ENCODE assay signal across 8 mouse cellular contexts in the genomic region with DNA sequence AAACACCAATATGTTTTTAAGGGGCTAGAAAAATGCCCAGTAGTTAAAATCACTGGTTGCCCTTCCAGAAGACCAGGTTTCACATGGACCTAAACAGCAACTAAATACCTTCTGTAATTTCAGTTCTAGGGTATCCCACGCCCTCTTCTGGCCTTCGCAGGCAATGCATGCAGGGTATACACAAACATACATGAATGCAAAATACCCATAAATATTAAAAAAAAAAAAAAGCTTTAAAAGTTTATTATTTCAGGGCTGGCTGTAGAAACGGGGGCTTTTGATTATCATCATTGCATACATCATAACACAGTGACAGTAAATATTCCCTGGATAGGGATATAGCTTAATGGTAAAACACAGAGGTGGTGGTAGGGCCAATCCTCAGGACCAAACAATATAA. TPM values are rescaled to one million over a fixed set of nuclear protein-coding genes. Genes with fewer than 3 reads are reported as not detected.
DNase-seq lines count a peak whose midpoint lies in the region; ATAC-seq and TF ChIP-seq lines count a peak whose summit lies in the region.

No protein-coding gene starts in this region.

- DNase-seq in 3134 (ENCODE audit: extremely low read depth, insufficient read length, low spot score) = peak; percentile 11
- DNase-seq in CD8-positive naive resting alpha-beta T cell, adult 2 months (ENCODE audit: low read depth in 2 of 2, low spot score in 2 of 2) = peak; percentile 45 to 69
- DNase-seq in cerebellum, adult 2 months = peak; percentile 36 to 48
- peak; percentile 39 for DNase-seq in forebrain, postnatal 0 days
- DNase-seq in kidney, adult 2 months = peak; percentile 51
- DNase-seq in lung, embryonic 14.5 days = peak; percentile 79

- H3K4me3 ChIP-seq in cerebellum, adult 2 months (replicated peaks; ENCODE audit: insufficient read depth, low read depth, low read length) = peak overlapping the region; percentile 2
- peak overlapping the region; percentile 98 for H3K4me3 ChIP-seq in forebrain, postnatal 0 days (ENCODE audit: low read depth, low read length)
- no peak overlapping the region for H3K4me3 ChIP-seq in kidney, adult 2 months (ENCODE audit: insufficient read depth, low read depth, low read length)
- peak overlapping the region; percentile 99 for H3K4me3 ChIP-seq in lung, embryonic 14.5 days (ENCODE audit: low read depth, low read length)

- H3K4me1 ChIP-seq in cerebellum, adult 2 months (ENCODE audit: control insufficient read depth, insufficient read depth, low read length) = no peaks in the 10 kb centered on the region; the same call in 1 of the 2 replicates
- peaks cover 12% of the 10 kb centered on the region for H3K4me1 ChIP-seq in forebrain, postnatal 0 days (ENCODE audit: insufficient read depth)
- peaks cover 3% of the 10 kb centered on the region; the same call in 1 of the 2 replicates for H3K4me1 ChIP-seq in kidney, adult 2 months (ENCODE audit: control insufficient read depth, insufficient read depth, low read length)
- H3K4me1 ChIP-seq in lung, embryonic 14.5 days (ENCODE audit: insufficient read depth) = no peaks in the 10 kb centered on the region

- peak; percentile 50; the same call in 1 of the 2 replicates for TF ChIP-seq CTCF in cerebellum, adult 2 months (IDR thresholded peaks at IDR 0.05; ENCODE audit: borderline replicate concordance, insufficient read depth, low read depth, low read length)
- TF ChIP-seq CTCF in forebrain, postnatal 0 days (IDR thresholded peaks at IDR 0.05; ENCODE audit: low read depth) = peak; percentile 62
- TF ChIP-seq CTCF in kidney, adult 2 months (conservative IDR thresholded peaks at IDR 0.05; ENCODE audit: insufficient read depth, insufficient read length, low read depth, low read length) = peak; percentile 58
- peak; percentile 64 for TF ChIP-seq CTCF in lung, embryonic 14.5 days (IDR thresholded peaks at IDR 0.05; ENCODE audit: low read depth)

- no peak overlapping the region for H3K27ac ChIP-seq in cerebellum, adult 2 months (ENCODE audit: insufficient read depth, low read length)
- no peak overlapping the region for H3K27ac ChIP-seq in forebrain, postnatal 0 days (ENCODE audit: low read depth, low read length)
- no peak overlapping the region for H3K27ac ChIP-seq in kidney, adult 2 months (ENCODE audit: insufficient read depth, low read depth, low read length)
- no peak overlapping the region for H3K27ac ChIP-seq in lung, embryonic 14.5 days (ENCODE audit: low read depth)

- H3K9me3 ChIP-seq in forebrain, postnatal 0 days (ENCODE audit: low read length) = no peaks in the 10 kb centered on the region
- H3K9me3 ChIP-seq in lung, embryonic 14.5 days (ENCODE audit: low read depth, low read length) = no peaks in the 10 kb centered on the region

- H3K9ac ChIP-seq in forebrain, postnatal 0 days = no peak overlapping the region
- peak overlapping the region; percentile 98 for H3K9ac ChIP-seq in lung, embryonic 14.5 days

- no peaks in the 10 kb centered on the region for H3K27me3 ChIP-seq in cerebellum, adult 2 months (ENCODE audit: control insufficient read depth, insufficient read depth, low read length)
- no peaks in the 10 kb centered on the region for H3K27me3 ChIP-seq in forebrain, postnatal 0 days (ENCODE audit: insufficient read depth, low read length)
- H3K27me3 ChIP-seq in kidney, adult 2 months (replicated peaks; ENCODE audit: control insufficient read depth, insufficient read depth, low read length) = no peaks in the 10 kb centered on the region
- H3K27me3 ChIP-seq in lung, embryonic 14.5 days (ENCODE audit: insufficient read depth, low read length) = no peaks in the 10 kb centered on the region

- ATAC-seq in forebrain, postnatal 0 days = no peak
- ATAC-seq in lung, embryonic 14.5 days (ENCODE audit: insufficient read depth) = no peak
- ATAC-seq in neutrophil, adult 5-6 weeks (ENCODE audit: extremely low read depth, insufficient number of reproducible peaks, low FRiP score, poor library complexity, severe bottlenecking) = peak; percentile 63
- no peak for ATAC-seq in activated CD4-positive, CD25-positive, alpha-beta regulatory T cell, adult 4 months

- peak overlapping the region; percentile 79 for H3K4me2 ChIP-seq in forebrain, postnatal 0 days (ENCODE audit: low read depth)
- H3K4me2 ChIP-seq in lung, embryonic 14.5 days = peak overlapping the region; percentile 84

- no peak for TF ChIP-seq POLR2A in cerebellum, adult 2 months (IDR thresholded peaks at IDR 0.05; ENCODE audit: borderline replicate concordance, insufficient read depth, low read length)
- TF ChIP-seq POLR2A in kidney, adult 2 months (IDR thresholded peaks at IDR 0.05; ENCODE audit: low read depth, low read length) = no peak

- WGBS in cerebellum, adult 2 months = 15% methylated on average over 3 of the region's 3 CpGs
- WGBS in forebrain, postnatal 0 days = 17% methylated on average over 3 of the region's 3 CpGs
- WGBS in kidney, adult 2 months = 21% methylated on average over 3 of the region's 3 CpGs
- WGBS in lung, embryonic 14.5 days = 6% methylated on average over 3 of the region's 3 CpGs

- H3K36me3 ChIP-seq in forebrain, postnatal 0 days (ENCODE audit: insufficient read depth) = peaks cover 24% of the 10 kb centered on the region
- H3K36me3 ChIP-seq in kidney, adult 2 months (ENCODE audit: control insufficient read depth, insufficient read depth, low read length) = no peaks in the 10 kb centered on the region
- peaks cover 40% of the 10 kb centered on the region for H3K36me3 ChIP-seq in lung, embryonic 14.5 days (ENCODE audit: insufficient read depth)

RNA-seq across cellular contexts. Expression of a gene that starts 1.5 kb away (rescaled TPM):
- polyA plus RNA-seq in cerebellum, adult 2 months (2012; rRNA removed) = 32.2 and 33.9 TPM in 2 replicates
- 41.9 and 56.9 TPM in 2 replicates for total RNA-seq in forebrain, postnatal 0 days (2014; rRNA removed)
- polyA plus RNA-seq in forebrain, postnatal 0 days (2015; fragmentation: Nextera tagmentation; extraction: Ambion mirVana) = 31.0 and 39.1 TPM in 2 replicates
- 7.1 and 10.2 TPM in 2 replicates for polyA plus RNA-seq in kidney, adult 2 months (2012; rRNA removed)
- 82.5 and 85.8 TPM in 2 replicates for polyA plus RNA-seq in lung, embryonic 14.5 days (2014; fragmentation: Nextera tagmentation; extraction: Ambion mirVana)
- 97.9 and 102 TPM in 2 replicates for total RNA-seq in neutrophil, adult 5-6 weeks (2017)
- polyA plus RNA-seq in activated CD4-positive, CD25-positive, alpha-beta regulatory T cell, adult 4 months (2017; shearing (Covaris generic)) = 10 to 100 TPM; 46.7 to 52.4 TPM

Comparison
In these comparisons a context has a peak if more than half of its experiments do, and no peak if none do; other contexts are left out.
1. DNase-seq: peak in every context shown above with its lines; median percentile 79 in lung, embryonic 14.5 days; 57 in CD8-positive naive resting alpha-beta T cell, adult 2 months; 51 in kidney, adult 2 months; 42 in cerebellum, adult 2 months; 39 in forebrain, postnatal 0 days; 11 in 3134.